Mouse (Mus musculus): ENCODE measurements around the gene Mrm3.
"Not testable (repeated sequence)": the region's sequence is repeated elsewhere in the genome, so short reads cannot be mapped to it uniquely, and the experiment has no call there.

Gene Mrm3

GRCm38 (mm10) chr11:76242901-76243810 lies at the start of gene Mrm3, which contains the start of gene Glod4:
Gene Mrm3, plus strand, starts transcription at chr11:76243715.
Gene Glod4, minus strand, starts transcription at chr11:76243725.
- peak; percentile 81 for DNase-seq (ENCODE audit: low spot score)

- no peak for DNase-seq (ENCODE audit: low spot score)
These were observed 47.1 kb upstream of the Mrm3 start for GRCm38 (mm10) chr11:76196275-76196976.

GRCm38 (mm10) chr11:76196977-76197469 lies 46.5 kb upstream of the Mrm3 start:
- no peak for DNase-seq (ENCODE audit: low spot score)

GRCm38 (mm10) chr11:76201761-76202674 lies 41.5 kb upstream of the Mrm3 start:
- DNase-seq (ENCODE audit: low spot score): peak; percentile 81

- DNase-seq (ENCODE audit: low spot score): no peak
These were observed 36.7 kb upstream of the Mrm3 start for GRCm38 (mm10) chr11:76206793-76207192.

GRCm38 (mm10) chr11:76210228-76210985 lies 33.1 kb upstream of the Mrm3 start:
- DNase-seq (ENCODE audit: low spot score): no peak

- DNase-seq (ENCODE audit: low spot score): not testable (repeated sequence)
These were observed 31.9 kb upstream of the Mrm3 start for GRCm38 (mm10) chr11:76211595-76211994.

- no peak for DNase-seq (ENCODE audit: low spot score)
These were observed 29.7 kb upstream of the Mrm3 start for GRCm38 (mm10) chr11:76213841-76214240.

GRCm38 (mm10) chr11:76215011-76215410 lies 28.5 kb upstream of the Mrm3 start:
- no peak for DNase-seq (ENCODE audit: low spot score)

GRCm38 (mm10) chr11:76216049-76216540 lies 27.4 kb upstream of the Mrm3 start:
- DNase-seq (ENCODE audit: low spot score): no peak

GRCm38 (mm10) chr11:76216681-76217389 lies 26.7 kb upstream of the Mrm3 start:
- DNase-seq (ENCODE audit: low spot score): no peak

GRCm38 (mm10) chr11:76217390-76217800 lies 26.1 kb upstream of the Mrm3 start, which contains the start of the genes Dbil5 and Gemin4:
Gene Dbil5, plus strand, starts transcription at chr11:76217608.
Gene Gemin4, minus strand, starts transcription at chr11:76217664.
- DNase-seq (ENCODE audit: low spot score): peak; percentile 95

- no peak for DNase-seq (ENCODE audit: low spot score)
These were observed 18.9 kb upstream of the Mrm3 start for GRCm38 (mm10) chr11:76224631-76225030.

- DNase-seq (ENCODE audit: low spot score): no peak
These were observed 18.5 kb upstream of the Mrm3 start for GRCm38 (mm10) chr11:76225051-76225450.

GRCm38 (mm10) chr11:76236136-76236535 lies 7.4 kb upstream of the Mrm3 start:
- DNase-seq (ENCODE audit: low spot score): no peak

- no peak for DNase-seq (ENCODE audit: low spot score)
These were observed 3.8 kb upstream of the Mrm3 start for GRCm38 (mm10) chr11:76239750-76240149.

GRCm38 (mm10) chr11:76243811-76244546 lies 464 bp downstream of the Mrm3 start:
- no peak for DNase-seq (ENCODE audit: low spot score)

- DNase-seq (ENCODE audit: low spot score): no peak
These were observed 2.9 kb downstream of the Mrm3 start for GRCm38 (mm10) chr11:76246439-76246838.

GRCm38 (mm10) chr11:76247239-76247638 lies 3.7 kb downstream of the Mrm3 start:
- DNase-seq (ENCODE audit: low spot score): no peak
